In genomic region chr10:69204677-69205400, GRCm38 (mm10) we compare ENCODE assay signal across 14 mouse cellular contexts. TPM values are rescaled to one million over a fixed set of nuclear protein-coding genes. Genes with fewer than 3 reads are reported as not detected.
DNase-seq lines count a peak whose midpoint lies in the region; ATAC-seq and TF ChIP-seq lines count a peak whose summit lies in the region.
"Had no signal": no experiment of that assay in that cellular context is flagged by ENCODE, and none has a peak within 500 bp of the region (broad histone marks: within the 10 kb centered on the region; RNA-seq: fewer than 3 reads in every experiment).

No protein-coding gene starts in this region.

- H3K79me2 ChIP-seq in heart, adult 2 months (replicated peaks; ENCODE audit: control insufficient read depth, insufficient read depth, low read length) = no peaks in the 10 kb centered on the region

- WGBS in heart, embryonic 12.5 days = 31% methylated on average over 8 of the region's 8 CpGs
- WGBS in heart, adult 2 months = 17% methylated on average over 8 of the region's 8 CpGs
- 56% methylated on average over 8 of the region's 8 CpGs for WGBS in liver, embryonic 11.5 days
- 55% methylated on average over 8 of the region's 8 CpGs for WGBS in liver, embryonic 12.5 days (ENCODE audit: insufficient replicate concordance)

- peak; percentile 42; the same call in 1 of the 2 replicates for ATAC-seq in heart, embryonic 12.5 days (ENCODE audit: insufficient number of reproducible peaks, low FRiP score)
- no peak for ATAC-seq in liver, embryonic 11.5 days (replicated peaks; ENCODE audit: low FRiP score)
- ATAC-seq in liver, embryonic 12.5 days = no peak
- ATAC-seq in megakaryocyte progenitor cell, adult 5-6 weeks (replicated peaks; ENCODE audit: poor library complexity) = peak; percentile 46; the same call in 1 of the 2 replicates
- ATAC-seq: forebrain, embryonic 13.5 days had no signal

- H3K9me3 ChIP-seq in heart, embryonic 12.5 days (replicated peaks) = no peaks in the 10 kb centered on the region
- H3K9me3 ChIP-seq in liver, embryonic 11.5 days (ENCODE audit: control insufficient read depth, low read length) = no peaks in the 10 kb centered on the region
- H3K9me3 ChIP-seq in liver, embryonic 12.5 days (replicated peaks) = no peaks in the 10 kb centered on the region
- H3K9me3 ChIP-seq: embryonic facial prominence, embryonic 12.5 days; forebrain, embryonic 13.5 days had no signal

- H3K36me3 ChIP-seq in heart, embryonic 12.5 days = peaks cover 9% of the 10 kb centered on the region; the same call in 1 of the 2 replicates
- no peaks in the 10 kb centered on the region for H3K36me3 ChIP-seq in heart, adult 2 months (ENCODE audit: control insufficient read depth, insufficient read depth, low read length)
- no peaks in the 10 kb centered on the region for H3K36me3 ChIP-seq in liver, embryonic 11.5 days (ENCODE audit: control insufficient read depth, insufficient read depth, low read length)
- H3K36me3 ChIP-seq in liver, embryonic 12.5 days = peaks cover 2% of the 10 kb centered on the region; the same call in 1 of the 2 replicates
- H3K36me3 ChIP-seq: embryonic facial prominence, embryonic 12.5 days had no signal

- H3K4me3 ChIP-seq in heart, embryonic 12.5 days = no peak overlapping the region
- H3K4me3 ChIP-seq in heart, adult 2 months = no peak overlapping the region
- H3K4me3 ChIP-seq in liver, embryonic 11.5 days (ENCODE audit: low read depth, low read length) = no peak overlapping the region
- H3K4me3 ChIP-seq in liver, embryonic 12.5 days = no peak overlapping the region
- H3K4me3 ChIP-seq: embryonic facial prominence, embryonic 12.5 days; forebrain, embryonic 13.5 days had no signal

- intact Hi-C loops in heart, adult 2 months (cut with DNase I) = no loop called here

- no peak for TF ChIP-seq CTCF in heart, adult 2 months (IDR thresholded peaks at IDR 0.05)

- H3K27ac ChIP-seq in heart, embryonic 12.5 days (ENCODE audit: poor library complexity, severe bottlenecking) = peak overlapping the region; percentile 51; the same call in 1 of the 2 replicates
- H3K27ac ChIP-seq in heart, adult 2 months = no peak overlapping the region
- no peak overlapping the region for H3K27ac ChIP-seq in liver, embryonic 11.5 days (ENCODE audit: low read depth, low read length)
- no peak overlapping the region for H3K27ac ChIP-seq in liver, embryonic 12.5 days
- H3K27ac ChIP-seq: embryonic facial prominence, embryonic 12.5 days; forebrain, embryonic 13.5 days had no signal

- peak overlapping the region; percentile 26; the same call in 1 of the 2 replicates for H3K4me2 ChIP-seq in heart, embryonic 12.5 days
- no peak overlapping the region for H3K4me2 ChIP-seq in liver, embryonic 11.5 days
- no peak overlapping the region for H3K4me2 ChIP-seq in liver, embryonic 12.5 days
- H3K4me2 ChIP-seq: embryonic facial prominence, embryonic 12.5 days; forebrain, embryonic 13.5 days had no signal

- no peaks in the 10 kb centered on the region for H3K27me3 ChIP-seq in heart, embryonic 12.5 days (replicated peaks)
- H3K27me3 ChIP-seq in heart, adult 2 months (ENCODE audit: control insufficient read depth, insufficient read depth, low read length) = no peaks in the 10 kb centered on the region
- H3K27me3 ChIP-seq in liver, embryonic 11.5 days (replicated peaks; ENCODE audit: control insufficient read depth, insufficient read depth, low read length) = no peaks in the 10 kb centered on the region
- H3K27me3 ChIP-seq in liver, embryonic 12.5 days (replicated peaks) = no peaks in the 10 kb centered on the region
- H3K27me3 ChIP-seq: embryonic facial prominence, embryonic 12.5 days; forebrain, embryonic 13.5 days had no signal

- no peak for TF ChIP-seq EP300 in heart, adult 2 months (IDR thresholded peaks at IDR 0.05; ENCODE audit: insufficient read depth, low read depth, low read length)

- peaks cover 8% of the 10 kb centered on the region for H3K4me1 ChIP-seq in heart, embryonic 12.5 days (replicated peaks)
- H3K4me1 ChIP-seq in heart, adult 2 months (ENCODE audit: control insufficient read depth, insufficient read depth, low read length) = no peaks in the 10 kb centered on the region; the same call in 1 of the 2 replicates
- H3K4me1 ChIP-seq in liver, embryonic 11.5 days (replicated peaks; ENCODE audit: control insufficient read depth, insufficient read depth, low read length) = no peaks in the 10 kb centered on the region
- H3K4me1 ChIP-seq in liver, embryonic 12.5 days = no peaks in the 10 kb centered on the region
- H3K4me1 ChIP-seq: embryonic facial prominence, embryonic 12.5 days had no signal

- no peak overlapping the region for H3K9ac ChIP-seq in heart, embryonic 12.5 days
- no peak overlapping the region for H3K9ac ChIP-seq in heart, adult 2 months (ENCODE audit: low read depth, low read length)
- H3K9ac ChIP-seq in liver, embryonic 11.5 days (ENCODE audit: low read depth, low read length) = no peak overlapping the region
- no peak overlapping the region for H3K9ac ChIP-seq in liver, embryonic 12.5 days

- no peak for DNase-seq in heart, adult 2 months
- peak; percentile 25 for DNase-seq in liver, embryonic 11.5 days (ENCODE audit: low spot score)
- DNase-seq in Muller cell, postnatal 12 days (ENCODE audit: inconsistent ontology term) = peak; percentile 71
- no peak for DNase-seq in right cerebral cortex, postnatal 25 days
- no peak for DNase-seq in layer of hippocampus, adult 8-10 months (ENCODE audit: low spot score in 2 of 2)
- DNase-seq: gastrocnemius, postnatal 14 days; kidney, postnatal 25 days; layer of hippocampus, postnatal 36 days; lung, postnatal 4 days had no signal

- TF ChIP-seq POLR2A in heart, adult 2 months (IDR thresholded peaks at IDR 0.05; ENCODE audit: insufficient read depth, low read depth, low read length) = no peak

RNA-seq across cellular contexts. Expression of gene A930033H14Rik, which starts 8.1 kb away (rescaled TPM):
- 1.9 TPM in 2 replicates for polyA plus RNA-seq in heart, embryonic 12.5 days (2016; fragmentation: Nextera tagmentation; extraction: Ambion mirVana)
- 1 to 10 TPM; 1.1 TPM for total RNA-seq in heart, adult 2 months (2021)
- polyA plus RNA-seq in heart, adult 2 months (2012; rRNA removed) = 0.61 TPM in 2 replicates
- 1.1 and 1.6 TPM in 2 replicates for polyA plus RNA-seq in liver, embryonic 11.5 days (2014; fragmentation: Nextera tagmentation; extraction: Ambion mirVana)
- 0.81 TPM in 2 replicates for polyA plus RNA-seq in liver, embryonic 12.5 days (2016; fragmentation: Nextera tagmentation; extraction: Ambion mirVana)
- 2.9 and 3.0 TPM in 2 replicates for total RNA-seq in megakaryocyte progenitor cell, adult 5-6 weeks (2015)
- 1.6 and 1.7 TPM in 2 replicates for total RNA-seq in megakaryocyte progenitor cell, adult 5-6 weeks (2017)
- total RNA-seq in layer of hippocampus, adult 8-10 months (2022) = 1 to 10 TPM; 2.0 to 2.9 (median 2.2) TPM

RNA-seq across cellular contexts. Expression of gene Rhobtb1, which starts 53.6 kb away (rescaled TPM):
- polyA plus RNA-seq in heart, embryonic 12.5 days (2016; fragmentation: Nextera tagmentation; extraction: Ambion mirVana) = 32.8 and 32.9 TPM in 2 replicates
- 100 to 1,000 TPM; 123 to 160 TPM for total RNA-seq in heart, adult 2 months (2021)
- 65.5 and 79.6 TPM in 2 replicates for polyA plus RNA-seq in heart, adult 2 months (2012; rRNA removed)
- polyA plus RNA-seq in liver, embryonic 11.5 days (2014; fragmentation: Nextera tagmentation; extraction: Ambion mirVana) = 16.1 and 17.4 TPM in 2 replicates
- 8.8 and 9.0 TPM in 2 replicates for polyA plus RNA-seq in liver, embryonic 12.5 days (2016; fragmentation: Nextera tagmentation; extraction: Ambion mirVana)
- 1.6 and 1.7 TPM in 2 replicates for total RNA-seq in megakaryocyte progenitor cell, adult 5-6 weeks (2015)
- 1.7 and 2.0 TPM in 2 replicates for total RNA-seq in megakaryocyte progenitor cell, adult 5-6 weeks (2017)
- total RNA-seq in layer of hippocampus, adult 8-10 months (2022) = 1 to 10 TPM; 5.2 to 5.8 (median 5.4) TPM

Comparison
In these comparisons a context has a peak if more than half of its experiments do, and no peak if none do; other contexts are left out.
1. ATAC-seq: peak in heart, embryonic 12.5 days (single experiment) and megakaryocyte progenitor cell, adult 5-6 weeks (single experiment); none in liver, embryonic 11.5 days (single experiment) and liver, embryonic 12.5 days (single experiment).
2. DNase-seq: peak in liver, embryonic 11.5 days (single experiment) and Muller cell, postnatal 12 days (single experiment); none in heart, adult 2 months (0 of 2), right cerebral cortex, postnatal 25 days (single experiment) and layer of hippocampus, adult 8-10 months (0 of 2).